ENCODE assay signal across 11 mouse cellular contexts in the genomic region with DNA sequence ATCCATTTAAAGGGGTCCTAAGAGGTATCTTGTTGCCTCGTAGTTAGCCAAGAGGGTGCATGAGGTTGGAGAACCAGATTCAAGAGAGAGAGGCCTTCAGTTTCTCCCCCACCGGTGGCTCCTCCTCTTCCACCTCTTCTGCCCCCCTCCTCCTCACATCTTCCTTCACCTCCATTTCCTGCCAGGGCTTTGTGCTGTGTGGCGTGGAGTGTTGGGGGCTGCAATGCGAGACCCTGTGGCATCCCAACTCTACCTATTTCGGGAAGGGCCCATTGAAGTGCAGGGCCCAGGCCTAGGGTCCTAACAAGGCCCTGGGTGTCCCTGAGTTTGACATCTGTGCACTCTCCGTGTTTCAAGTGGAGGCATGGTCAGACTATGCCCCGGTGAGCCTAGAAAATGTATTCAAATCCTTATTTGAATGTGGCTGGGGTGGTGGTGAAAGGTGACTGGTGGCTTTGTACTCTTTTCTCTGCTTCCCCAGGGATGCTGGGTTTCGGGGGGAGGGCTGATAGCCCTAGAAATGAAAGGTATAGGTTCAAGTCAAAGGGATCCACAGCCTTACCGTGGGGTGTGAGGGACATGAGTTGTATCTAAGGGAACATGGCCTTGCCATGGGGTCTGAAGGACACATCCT. TPM values are rescaled to one million over a fixed set of nuclear protein-coding genes. Genes with fewer than 3 reads are reported as not detected.
DNase-seq lines count a peak whose midpoint lies in the region; ATAC-seq lines count a peak whose summit lies in the region.
"Had no signal": no experiment of that assay in that cellular context is flagged by ENCODE, and none has a peak within 500 bp of the region (broad histone marks: within the 10 kb centered on the region; RNA-seq: fewer than 3 reads in every experiment).

No protein-coding gene starts in this region.

- no peak for DNase-seq in heart, adult 18-20 months
- DNase-seq in CD4-positive, CD25-positive, alpha-beta regulatory T cell, adult 2 months (ENCODE audit: low read depth, low spot score), result peak; percentile 71
- no peak for DNase-seq in liver, embryonic 11.5 days (ENCODE audit: low spot score)
- peak; percentile 31 to 51 for DNase-seq in spleen, postnatal 10 days (ENCODE audit: low spot score in 2 of 2)
- no peak for DNase-seq in kidney, postnatal 14 days
- DNase-seq in embryo, embryonic 11 days, result no peak
- DNase-seq in hindbrain, embryonic 11.5 days (ENCODE audit: low spot score), result no peak
- DNase-seq: kidney, postnatal 25 days had no signal

- no peak overlapping the region for H3K27ac ChIP-seq in heart, embryonic 15.5 days
- no peak overlapping the region for H3K27ac ChIP-seq in liver, embryonic 11.5 days (ENCODE audit: low read depth, low read length)
- no peak overlapping the region for H3K27ac ChIP-seq in hindbrain, embryonic 11.5 days (ENCODE audit: low read depth, low read length)
- H3K27ac ChIP-seq: limb, embryonic 13.5 days had no signal

- H3K4me2 ChIP-seq in heart, embryonic 15.5 days, result peak overlapping the region; percentile 6; the same call in 1 of the 2 replicates
- H3K4me2 ChIP-seq in liver, embryonic 11.5 days, result peak overlapping the region; percentile 72
- no peak overlapping the region for H3K4me2 ChIP-seq in hindbrain, embryonic 11.5 days (replicated peaks; ENCODE audit: low read depth, low read length)
- H3K4me2 ChIP-seq: limb, embryonic 13.5 days had no signal

- H3K27me3 ChIP-seq in heart, embryonic 15.5 days, result peaks cover 17% of the 10 kb centered on the region
- H3K27me3 ChIP-seq in liver, embryonic 11.5 days (replicated peaks; ENCODE audit: control insufficient read depth, insufficient read depth, low read length), result peaks cover 13% of the 10 kb centered on the region
- peaks cover 18% of the 10 kb centered on the region for H3K27me3 ChIP-seq in hindbrain, embryonic 11.5 days (ENCODE audit: control insufficient read depth, insufficient read depth, low read length)

- 50% methylated on average over 9 of the region's 9 CpGs for WGBS in heart, embryonic 15.5 days
- 38% methylated on average over 9 of the region's 9 CpGs for WGBS in liver, embryonic 11.5 days
- WGBS in hindbrain, embryonic 11.5 days, result 58% methylated on average over 9 of the region's 9 CpGs

- H3K9me3 ChIP-seq in heart, embryonic 15.5 days (replicated peaks), result no peaks in the 10 kb centered on the region
- no peaks in the 10 kb centered on the region for H3K9me3 ChIP-seq in liver, embryonic 11.5 days (ENCODE audit: control insufficient read depth, low read length)
- no peaks in the 10 kb centered on the region for H3K9me3 ChIP-seq in hindbrain, embryonic 11.5 days (ENCODE audit: control insufficient read depth, low read length)
- H3K9me3 ChIP-seq: limb, embryonic 13.5 days had no signal

- peaks cover 16% of the 10 kb centered on the region for H3K4me1 ChIP-seq in heart, embryonic 15.5 days (replicated peaks)
- peaks cover 10% of the 10 kb centered on the region for H3K4me1 ChIP-seq in liver, embryonic 11.5 days (replicated peaks; ENCODE audit: control insufficient read depth, insufficient read depth, low read length)
- H3K4me1 ChIP-seq in hindbrain, embryonic 11.5 days (replicated peaks; ENCODE audit: control insufficient read depth, insufficient read depth, low read length), result peaks cover 4% of the 10 kb centered on the region; the same call in 1 of the 2 replicates

- peak overlapping the region; percentile 31 for H3K4me3 ChIP-seq in heart, embryonic 15.5 days
- peak overlapping the region; percentile 51 for H3K4me3 ChIP-seq in liver, embryonic 11.5 days (ENCODE audit: low read depth, low read length)
- no peak overlapping the region for H3K4me3 ChIP-seq in hindbrain, embryonic 11.5 days (ENCODE audit: low read depth, low read length)
- H3K4me3 ChIP-seq: limb, embryonic 13.5 days had no signal

- ATAC-seq in heart, embryonic 15.5 days (replicated peaks; ENCODE audit: insufficient number of reproducible peaks, insufficient read depth, low FRiP score, low read depth), result no peak
- no peak for ATAC-seq in liver, embryonic 11.5 days (replicated peaks; ENCODE audit: low FRiP score)
- no peak for ATAC-seq in hindbrain, embryonic 11.5 days (ENCODE audit: low FRiP score)

- H3K36me3 ChIP-seq in heart, embryonic 15.5 days, result no peaks in the 10 kb centered on the region
- no peaks in the 10 kb centered on the region for H3K36me3 ChIP-seq in liver, embryonic 11.5 days (ENCODE audit: control insufficient read depth, insufficient read depth, low read length)
- no peaks in the 10 kb centered on the region for H3K36me3 ChIP-seq in hindbrain, embryonic 11.5 days (ENCODE audit: control insufficient read depth, insufficient read depth, low read length)
- H3K36me3 ChIP-seq: limb, embryonic 13.5 days had no signal

- H3K9ac ChIP-seq in heart, embryonic 15.5 days, result no peak overlapping the region
- H3K9ac ChIP-seq in liver, embryonic 11.5 days (ENCODE audit: low read depth, low read length), result peak overlapping the region; percentile 68
- H3K9ac ChIP-seq in hindbrain, embryonic 11.5 days (ENCODE audit: low read depth, low read length), result no peak overlapping the region
- H3K9ac ChIP-seq: limb, embryonic 13.5 days had no signal

RNA-seq across cellular contexts. Expression of gene Vav1, which starts 0.8 kb away (rescaled TPM):
- polyA plus RNA-seq in heart, embryonic 15.5 days (2015; fragmentation: Nextera tagmentation; extraction: Ambion mirVana), result 1.8 and 9.6 TPM in 2 replicates
- total RNA-seq in heart, adult 18-20 months (2021), result 1 to 10 TPM; 1.6 to 3.3 TPM
- polyA plus RNA-seq in liver, embryonic 11.5 days (2014; fragmentation: Nextera tagmentation; extraction: Ambion mirVana), result 18.7 and 20.6 TPM in 2 replicates
- polyA plus RNA-seq in hindbrain, embryonic 11.5 days (2014; fragmentation: Nextera tagmentation; extraction: Ambion mirVana), result 2.5 and 2.6 TPM in 2 replicates
- polyA plus RNA-seq: C2C12 had no signal

RNA-seq across cellular contexts. Expression of gene Trip10, which starts 30.5 kb away (rescaled TPM):
- polyA plus RNA-seq in heart, embryonic 15.5 days (2015; fragmentation: Nextera tagmentation; extraction: Ambion mirVana), result 39.1 and 43.7 TPM in 2 replicates
- total RNA-seq in heart, adult 18-20 months (2021), result 100 to 1,000 TPM; 106 to 109 TPM
- polyA plus RNA-seq in liver, embryonic 11.5 days (2014; fragmentation: Nextera tagmentation; extraction: Ambion mirVana), result 25.5 and 25.9 TPM in 2 replicates
- polyA plus RNA-seq in hindbrain, embryonic 11.5 days (2014; fragmentation: Nextera tagmentation; extraction: Ambion mirVana), result 21.8 and 21.9 TPM in 2 replicates

RNA-seq across cellular contexts. Expression of gene Gpr108, which starts 31.5 kb away (rescaled TPM):
- 26.5 and 29.0 TPM in 2 replicates for polyA plus RNA-seq in heart, embryonic 15.5 days (2015; fragmentation: Nextera tagmentation; extraction: Ambion mirVana)
- 10 to 100 TPM; 24.4 to 30.0 TPM for total RNA-seq in heart, adult 18-20 months (2021)
- 26.5 and 30.7 TPM in 2 replicates for polyA plus RNA-seq in liver, embryonic 11.5 days (2014; fragmentation: Nextera tagmentation; extraction: Ambion mirVana)
- 23.5 and 23.9 TPM in 2 replicates for polyA plus RNA-seq in hindbrain, embryonic 11.5 days (2014; fragmentation: Nextera tagmentation; extraction: Ambion mirVana)

RNA-seq across cellular contexts. Expression of gene C3, which starts 51.8 kb away (rescaled TPM):
- polyA plus RNA-seq in heart, embryonic 15.5 days (2015; fragmentation: Nextera tagmentation; extraction: Ambion mirVana), result 1.8 and 5.6 TPM in 2 replicates
- total RNA-seq in heart, adult 18-20 months (2021), result 100 to 1,000 TPM in 1 of 2 experiments, 10 to 100 TPM in 1; 69.5 to 194 TPM
- polyA plus RNA-seq in liver, embryonic 11.5 days (2014; fragmentation: Nextera tagmentation; extraction: Ambion mirVana), result 71.7 and 82.8 TPM in 2 replicates
- 0.36 and 0.82 TPM in 2 replicates for polyA plus RNA-seq in hindbrain, embryonic 11.5 days (2014; fragmentation: Nextera tagmentation; extraction: Ambion mirVana)

Comparison
In these comparisons a context has a peak if more than half of its experiments do, and no peak if none do; other contexts are left out.
1. DNase-seq: peak in CD4-positive, CD25-positive, alpha-beta regulatory T cell, adult 2 months (single experiment) and spleen, postnatal 10 days (2 of 2); none in heart, adult 18-20 months (0 of 2), liver, embryonic 11.5 days (single experiment), kidney, postnatal 14 days (single experiment), embryo, embryonic 11 days (single experiment) and hindbrain, embryonic 11.5 days (single experiment).